Mouse (Mus musculus) G1E (cell line): ENCODE measurements around the gene Irf4. TPM values are rescaled to one million over a fixed set of nuclear protein-coding genes. Genes with fewer than 3 reads are reported as not detected.

Experiments
- ATAC-seq: 2 replicates; pipeline ENCODE4 v1.8.0; 2016; ENCODE audit warnings: mild to moderate bottlenecking; ENCODE audit not compliant: insufficient number of reproducible peaks, poor library complexity, low FRiP score, severe bottlenecking; ENCODE audit errors: extremely low read depth
- DNase-seq: peaks from one replicate; pipeline ENCODE4 v3.0.0; 2012; ENCODE audit warnings: low spot score
- H3K27me3 ChIP-seq: 2 replicates; pipeline ENCODE4 v1.6.1; 2012; ENCODE audit warnings: mild to moderate bottlenecking, low read length, inconsistent platforms; ENCODE audit not compliant: insufficient read depth
- H3K36me3 ChIP-seq: replicated peaks from 2 replicates; pipeline ENCODE3; 2012; ENCODE audit warnings: mild to moderate bottlenecking, inconsistent platforms
- H3K4me1 ChIP-seq: 2 replicates; pipeline ENCODE4 v1.6.1; 2012; ENCODE audit warnings: low read depth, low read length, inconsistent platforms, mixed read lengths; ENCODE audit not compliant: insufficient read depth
- H3K4me3 ChIP-seq: 2 replicates; pipeline ENCODE4 v1.5.1; 2012; ENCODE audit warnings: low read depth, mild to moderate bottlenecking, inconsistent platforms, low read length, moderate library complexity, mixed read lengths
- H3K9me3 ChIP-seq: replicated peaks from 2 replicates; pipeline ENCODE4 v1.6.1; 2012; ENCODE audit warnings: inconsistent platforms
- CTCF ChIP-seq: IDR thresholded peaks from 2 replicates; pipeline ENCODE4 v1.5.1; 2012; ENCODE audit warnings: low read depth, low read length, inconsistent platforms, mixed read lengths
- GATA1 ChIP-seq: IDR thresholded peaks from 2 replicates; pipeline ENCODE4 v1.6.1; 2012; ENCODE audit warnings: borderline replicate concordance, low read length, inconsistent platforms, mixed read lengths
- GATA2 ChIP-seq: IDR thresholded peaks from 2 replicates; pipeline ENCODE4 v1.6.1; 2012; ENCODE audit warnings: low read depth, low read length, inconsistent platforms, borderline replicate concordance
- POLR2AphosphoS5 ChIP-seq: IDR thresholded peaks from 2 replicates; pipeline ENCODE4 v1.6.1; 2012; ENCODE audit warnings: low read depth, low read length, inconsistent platforms; ENCODE audit not compliant: insufficient replicate concordance
- TAL1 ChIP-seq: conservative IDR thresholded peaks from 2 replicates; pipeline ENCODE4 v1.6.1; 2012; ENCODE audit warnings: low read depth, low read length, inconsistent platforms, mixed read lengths
- polyA plus RNA-seq: library from polyadenylated mRNA; stranded (reverse); fragments of >175 nt; gene quantifications from 2 replicates; pipeline ENCODE4 v1.2.3, GENCODE M21; 2012
- total RNA-seq, 2 experiments: library from RNA; stranded (forward) in 1 of 2; stranded (reverse) in 1 of 2; fragments of 200-1000 nt in 1 of 2; fragments of >200 nt in 1 of 2; fragmentation: Nextera tagmentation in 1 of 2; gene quantifications; 2 replicates each; pipeline ENCODE4 v1.2.3; 2014 to 2017

Irf4 gene
- total and polyA plus RNA-seq, 3 experiments, result 0.05 TPM; not detected in 2

- Histone ChIP-seq H3K9me3 (no peaks in the 10 kb centered on the region), H3K4me3 (no peak overlapping the region), H3K36me3 (no peaks in the 10 kb centered on the region), H3K27me3 (peaks cover 16% of the 10 kb centered on the region; the same call in 1 of the 2 replicates), H3K4me1 (no peaks in the 10 kb centered on the region)
- DNase-seq, result no peak
- TF ChIP-seq CTCF, result no peak
- TF ChIP-seq TAL1, result no peak
- TF ChIP-seq GATA1, result no peak
- TF ChIP-seq GATA2, result no peak
- TF ChIP-seq POLR2AphosphoS5, result no peak
- ATAC-seq, result no peak
These were observed 25.2 kb upstream of the Irf4 start for GRCm38 (mm10) chr13:30723858-30724257.

DNA sequence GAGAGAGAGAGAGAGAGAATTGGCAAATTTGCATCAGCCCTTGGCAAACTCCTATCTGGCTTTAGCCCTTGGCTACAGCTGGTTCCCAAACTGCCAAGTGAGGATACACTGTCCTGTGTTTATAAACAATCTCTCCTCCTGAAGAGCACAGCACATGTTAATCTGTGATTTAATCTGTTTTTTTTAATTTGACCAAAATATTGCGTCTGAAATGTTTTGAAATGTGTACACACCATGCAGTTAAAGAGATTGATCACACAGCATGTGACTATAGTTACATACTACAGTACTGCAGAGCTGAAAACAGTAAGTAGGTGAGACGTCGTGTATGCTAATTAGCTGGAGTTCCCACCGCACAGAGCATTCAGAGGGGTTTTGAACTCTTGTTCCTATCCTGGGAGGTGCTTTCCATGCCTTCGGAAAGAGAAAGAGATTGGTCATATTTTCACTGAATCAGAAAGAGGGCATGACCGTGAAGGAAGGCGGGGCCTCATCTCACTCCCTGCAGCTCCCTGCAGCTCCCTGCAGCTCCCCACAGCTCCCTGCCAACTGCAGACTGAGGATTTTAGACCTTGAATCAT, 24.2 kb upstream of the Irf4 start:
- H3K4me1 ChIP-seq, result no peaks in the 10 kb centered on the region
- no peak overlapping the region for H3K4me3 ChIP-seq
- ATAC-seq, result no peak
- TF ChIP-seq GATA1, result no peak
- TF ChIP-seq POLR2AphosphoS5, result no peak
- DNase-seq, result no peak
- H3K9me3 ChIP-seq, result no peaks in the 10 kb centered on the region
- peaks cover 16% of the 10 kb centered on the region; the same call in 1 of the 2 replicates for H3K27me3 ChIP-seq
- no peaks in the 10 kb centered on the region for H3K36me3 ChIP-seq

- no peak for DNase-seq
- H3K9me3 ChIP-seq, result no peaks in the 10 kb centered on the region
- ATAC-seq, result no peak
- no peaks in the 10 kb centered on the region for H3K4me1 ChIP-seq
- peaks cover 16% of the 10 kb centered on the region; the same call in 1 of the 2 replicates for H3K27me3 ChIP-seq
- no peak overlapping the region for H3K4me3 ChIP-seq
- H3K36me3 ChIP-seq, result no peaks in the 10 kb centered on the region
- TF ChIP-seq CTCF (no peak), POLR2AphosphoS5 (no peak), GATA2 (no peak), TAL1 (no peak)
These were observed 22.1 kb upstream of the Irf4 start for GRCm38 (mm10) chr13:30726879-30727278.

DNA sequence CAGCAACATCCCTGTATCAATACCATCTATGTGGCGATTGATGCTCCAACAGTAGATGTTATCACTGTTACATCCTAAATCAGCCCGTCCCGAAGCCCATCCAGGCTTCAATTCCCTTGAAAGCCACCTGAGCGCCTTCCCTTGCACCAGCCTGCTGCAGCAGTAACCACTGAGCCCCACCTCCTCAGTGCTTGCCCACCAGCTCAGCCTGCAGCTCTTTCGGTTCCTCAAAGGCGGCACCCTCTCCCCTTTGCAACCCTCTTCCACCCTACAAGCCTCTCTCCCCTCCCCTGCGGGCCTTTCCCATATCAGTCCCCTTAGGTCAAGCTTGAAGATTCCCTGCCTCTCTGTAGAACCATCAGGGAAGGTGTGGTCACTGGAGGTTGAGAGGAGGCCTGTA, 20.9 kb upstream of the Irf4 start:
- no peaks in the 10 kb centered on the region for H3K36me3 ChIP-seq
- H3K4me3 ChIP-seq, result no peak overlapping the region
- TF ChIP-seq GATA2 (no peak), GATA1 (no peak), CTCF (no peak), TAL1 (no peak), POLR2AphosphoS5 (no peak)
- DNase-seq, result no peak
- ATAC-seq, result no peak
- no peaks in the 10 kb centered on the region for H3K9me3 ChIP-seq
- H3K27me3 ChIP-seq, result peaks cover 12% of the 10 kb centered on the region; the same call in 1 of the 2 replicates
- H3K4me1 ChIP-seq, result no peaks in the 10 kb centered on the region

GRCm38 (mm10) chr13:30729245-30729644, 19.8 kb upstream of the Irf4 start:
- Histone ChIP-seq H3K4me1 (no peaks in the 10 kb centered on the region), H3K4me3 (no peak overlapping the region), H3K36me3 (no peaks in the 10 kb centered on the region), H3K9me3 (no peaks in the 10 kb centered on the region), H3K27me3 (peaks cover 11% of the 10 kb centered on the region; the same call in 1 of the 2 replicates)
- no peak for TF ChIP-seq TAL1
- no peak for TF ChIP-seq POLR2AphosphoS5
- TF ChIP-seq GATA1, result no peak
- TF ChIP-seq CTCF, result no peak
- TF ChIP-seq GATA2, result no peak
- ATAC-seq (no peak), DNase-seq (no peak)

- no peak for DNase-seq
- TF ChIP-seq TAL1 (no peak), GATA2 (no peak), GATA1 (no peak), CTCF (no peak), POLR2AphosphoS5 (no peak)
- no peak for ATAC-seq
- Histone ChIP-seq H3K9me3 (no peaks in the 10 kb centered on the region), H3K27me3 (peaks cover 11% of the 10 kb centered on the region; the same call in 1 of the 2 replicates), H3K4me3 (no peak overlapping the region), H3K36me3 (no peaks in the 10 kb centered on the region), H3K4me1 (no peaks in the 10 kb centered on the region)
These were observed 18.8 kb upstream of the Irf4 start for GRCm38 (mm10) chr13:30730104-30730793.
